Mouse (Mus musculus) kidney, adult 2 months (tissue): ENCODE results near the gene Trim29.

Experiments
- CTCF ChIP-seq: fragments of 200-500 bp; conservative IDR thresholded peaks from 2 replicates; pipeline ENCODE4 v1.5.1; 2011; ENCODE audit warnings: low read depth, mild to moderate bottlenecking, control low read depth, low read length, moderate library complexity, mixed read lengths; ENCODE audit not compliant: insufficient read depth, insufficient read length
- POLR2A ChIP-seq: fragments of 200-500 bp; IDR thresholded peaks from one replicate; pipeline ENCODE4 v1.6.1; 2011; ENCODE audit warnings: low read depth, low read length, control low read depth

GRCm38 (mm10) chr9:43262811-43263550 lies 47.7 kb upstream of the Trim29 start:
- TF ChIP-seq POLR2A (no peak), CTCF (no peak)
